Mouse (Mus musculus): ENCODE data around the gene Ulk4.

The Ulk4 gene

DNA sequence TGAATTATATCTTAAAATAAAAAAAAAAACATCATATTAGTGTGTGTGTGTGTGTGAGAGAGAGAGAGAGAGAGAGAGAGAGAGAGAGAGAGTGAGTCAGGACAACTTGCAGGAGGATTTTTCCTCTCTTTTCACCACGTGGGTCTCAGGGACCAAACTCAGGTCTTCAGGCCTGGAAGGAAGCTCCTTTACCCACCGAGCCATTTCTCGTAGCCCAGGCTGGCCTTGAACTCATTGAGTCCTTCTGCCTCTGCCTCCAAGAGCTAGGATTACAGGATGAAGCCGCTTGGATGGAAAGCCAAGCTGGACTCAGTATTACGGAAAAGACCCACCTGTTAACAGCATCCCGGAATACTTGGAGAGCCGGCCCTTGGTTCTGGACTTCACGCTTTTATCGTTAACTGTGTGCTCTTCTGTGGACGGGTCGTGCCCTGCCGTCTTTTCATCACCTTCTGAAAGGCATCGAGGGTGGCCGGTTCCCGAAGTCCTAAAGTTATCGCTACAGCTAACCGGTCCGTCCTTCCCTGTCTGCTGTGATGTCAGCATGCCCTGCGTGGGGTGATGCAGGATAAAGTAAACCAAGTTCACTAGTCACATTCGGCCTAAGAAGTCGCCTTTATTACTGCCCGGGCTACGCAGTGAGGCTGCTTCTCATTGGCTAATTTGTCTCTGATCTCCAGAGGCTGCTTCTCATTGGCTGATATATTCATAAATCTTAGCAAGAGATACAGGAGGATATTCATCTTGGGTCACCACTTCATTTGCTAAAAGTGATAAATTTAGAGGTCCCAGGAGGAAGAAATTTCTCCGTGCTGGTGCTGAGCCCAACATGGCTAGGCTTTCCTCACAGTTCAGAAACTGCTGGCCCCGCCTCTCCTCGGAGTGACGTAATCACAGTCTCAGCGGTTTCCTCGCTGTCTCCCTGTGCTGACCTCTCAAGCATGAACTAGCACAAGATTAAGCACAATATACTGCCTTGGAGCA is 8.6 kb upstream of the Ulk4 start:
- ChIA-PET POLR2A (interaction anchor here in 3 of 4 experiments (0.7 to 2.7 kb wide), 16 partner anchors 10 to 476 kb away, joined by 3 to 11 read pairs (median 4); partner anchors contain the start of gene Trak1 (in 1 of the 3)), CTCF (interaction anchor here (0.6 to 5.2 kb wide), 25 partner anchors 12 to 1082 kb away, joined by 3 to 34 read pairs (median 3); no protein-coding TSS in a partner anchor)

DNA sequence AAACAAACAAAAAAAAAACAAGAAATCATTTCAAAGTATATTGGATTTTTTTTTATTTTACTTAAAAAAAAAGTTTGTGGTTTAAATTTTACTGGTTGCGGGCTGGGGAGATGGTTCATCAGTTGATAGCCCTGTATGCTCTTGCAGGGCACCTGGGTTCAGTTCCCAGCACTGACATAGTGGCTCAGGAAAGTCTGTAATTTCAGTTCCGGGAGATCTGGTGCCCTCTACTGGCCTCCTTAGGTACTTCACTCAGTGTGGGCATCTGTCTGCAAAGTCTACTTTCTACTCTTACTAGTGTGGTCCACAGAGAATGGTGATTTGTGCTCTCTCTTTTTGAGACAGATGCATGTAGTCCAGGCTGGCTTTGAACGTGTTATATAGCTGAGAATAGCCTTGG is 7.4 kb upstream of the Ulk4 start:
- ChIA-PET POLR2A (interaction anchor here in 3 of 4 experiments (0.8 to 2.7 kb wide), 12 partner anchors 13 to 87 kb away, joined by 3 to 11 read pairs (median 5); partner anchors contain the start of gene Trak1 (in 1 of the 3)), CTCF (interaction anchor here (0.7 to 5.2 kb wide), 17 partner anchors 32 to 1081 kb away, joined by 3 to 34 read pairs (median 4); no protein-coding TSS in a partner anchor)

- ChIA-PET POLR2A (interaction anchor here in 2 of 4 experiments (0.6 to 1.8 kb wide), 8 partner anchors 17 to 88 kb away, joined by 3 to 6 read pairs (median 4); no protein-coding TSS in a partner anchor), CTCF (interaction anchor here in 3 of 4 experiments (0.6 to 5.2 kb wide), 22 partner anchors 17 to 1310 kb away, joined by 3 to 34 read pairs (median 4); no protein-coding TSS in a partner anchor)
Measured at GRCm38 (mm10) chr9:121283620-121284185, 6.7 kb upstream of the Ulk4 start.

DNA sequence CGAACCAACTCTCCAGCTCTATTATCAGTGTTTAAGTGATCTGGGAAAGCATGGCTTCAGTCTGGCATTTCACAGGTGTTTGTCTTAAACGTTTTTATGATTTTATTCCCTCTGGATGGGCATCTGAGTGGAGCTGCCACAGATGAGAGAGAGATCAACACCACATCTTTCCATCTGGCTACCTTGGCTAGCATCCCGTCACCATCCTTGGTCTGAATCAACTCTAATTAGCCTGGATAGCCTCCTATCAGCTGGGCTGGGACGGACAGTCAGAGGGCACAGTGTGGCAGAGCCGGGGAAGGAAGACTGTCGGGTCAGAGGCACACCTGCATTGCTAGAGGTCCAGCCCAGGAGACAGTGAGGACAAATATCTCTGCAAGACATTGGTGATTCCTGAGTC is 4.9 kb upstream of the Ulk4 start:
- ChIA-PET POLR2A (interaction anchor here in 1 of 4 experiments (1.0 to 1.1 kb wide), 2 partner anchors 70 to 96 kb away, joined by 3 to 4 read pairs; no protein-coding TSS in a partner anchor), CTCF (interaction anchor here in 2 of 4 experiments (0.6 to 5.2 kb wide), 9 partner anchors 66 to 753 kb away, joined by 3 to 34 read pairs (median 4); no protein-coding TSS in a partner anchor)

- ChIA-PET CTCF (interaction anchor here in 2 of 4 experiments (0.6 to 1.5 kb wide), 5 partner anchors 92 to 710 kb away, joined by 3 to 6 read pairs (median 3); no protein-coding TSS in a partner anchor), POLR2A (interaction anchor here in 2 of 4 experiments (1.5 to 2.1 kb wide), 3 partner anchors 18 to 92 kb away, joined by 4 to 5 read pairs (median 4); partner anchors contain the start of gene Trak1 (in 1 of the 2))
Measured at GRCm38 (mm10) chr9:121279216-121279615, 2.2 kb upstream of the Ulk4 start.

GRCm38 (mm10) chr9:121276745-121277117 is 266 bp downstream of the Ulk4 start:
- CTCF ChIA-PET = interaction anchor here in 1 of 4 experiments (0.7 kb wide), 1 partner anchor 203 kb away, joined by 3 read pairs; no protein-coding TSS in a partner anchor
- POLR2A ChIA-PET = interaction anchor here in 3 of 4 experiments (0.7 to 1.6 kb wide), 4 partner anchors 27 to 108 kb away, joined by 3 to 7 read pairs (median 6); no protein-coding TSS in a partner anchor

- POLR2A ChIA-PET = interaction anchor here in 2 of 4 experiments (1.0 to 1.6 kb wide), 2 partner anchors 42 to 586 kb away, joined by 3 read pairs; no protein-coding TSS in a partner anchor
- CTCF ChIA-PET = interaction anchor here in 2 of 4 experiments (0.6 kb wide), 2 partner anchors 499 to 1171 kb away, joined by 3 to 4 read pairs; no protein-coding TSS in a partner anchor
Measured at GRCm38 (mm10) chr9:121271561-121271960, 5.4 kb downstream of the Ulk4 start.

GRCm38 (mm10) chr9:121271149-121271548 is 5.8 kb downstream of the Ulk4 start:
- ChIA-PET CTCF (interaction anchor here in 1 of 4 experiments (0.6 kb wide), 1 partner anchor 1171 kb away, joined by 4 read pairs; no protein-coding TSS in a partner anchor), POLR2A (no interaction called here)

- ChIA-PET POLR2A (interaction anchor here in 1 of 4 experiments (0.6 kb wide), 1 partner anchor 862 kb away, joined by 3 read pairs; no protein-coding TSS in a partner anchor), CTCF (interaction anchor here in 1 of 4 experiments (0.6 kb wide), 1 partner anchor 113 kb away, joined by 3 read pairs; no protein-coding TSS in a partner anchor)
Measured at GRCm38 (mm10) chr9:121265307-121265706, 11.7 kb downstream of the Ulk4 start.

GRCm38 (mm10) chr9:121257106-121257505 is 19.9 kb downstream of the Ulk4 start:
- CTCF ChIA-PET = no interaction called here

GRCm38 (mm10) chr9:121254761-121255160 is 22.2 kb downstream of the Ulk4 start:
- CTCF ChIA-PET = interaction anchor here in 1 of 4 experiments (0.5 kb wide), 1 partner anchor 1370 kb away, joined by 3 read pairs; no protein-coding TSS in a partner anchor

More at GRCm38 (mm10) chr9:121257106-121257505, 19.9 kb downstream of the Ulk4 start:
- POLR2A ChIA-PET = no interaction called here

DNA sequence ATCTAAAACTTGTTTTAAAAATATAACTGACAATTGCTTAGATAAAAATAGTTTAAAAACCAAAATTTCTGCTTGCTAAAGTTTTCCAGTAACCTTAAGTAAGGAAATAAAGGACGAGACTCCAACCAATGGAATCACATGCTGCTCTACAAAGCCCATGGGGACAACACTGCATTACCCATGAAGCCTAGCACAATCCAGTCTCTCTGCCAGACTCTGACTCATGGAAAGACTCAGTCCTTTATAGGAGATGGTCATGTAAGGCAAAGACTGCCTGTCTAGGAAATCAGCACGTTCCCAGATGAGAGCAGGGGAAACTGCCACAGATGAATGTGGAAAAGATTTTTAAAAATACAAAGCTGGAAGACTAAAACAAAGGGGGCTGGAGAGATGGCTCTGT is 23.0 kb downstream of the Ulk4 start:
- ChIA-PET CTCF (interaction anchor here in 1 of 4 experiments (0.5 kb wide), 1 partner anchor 1371 kb away, joined by 3 read pairs; no protein-coding TSS in a partner anchor), POLR2A (no interaction called here)

More at GRCm38 (mm10) chr9:121254761-121255160, 22.2 kb downstream of the Ulk4 start:
- POLR2A ChIA-PET = no interaction called here

DNA sequence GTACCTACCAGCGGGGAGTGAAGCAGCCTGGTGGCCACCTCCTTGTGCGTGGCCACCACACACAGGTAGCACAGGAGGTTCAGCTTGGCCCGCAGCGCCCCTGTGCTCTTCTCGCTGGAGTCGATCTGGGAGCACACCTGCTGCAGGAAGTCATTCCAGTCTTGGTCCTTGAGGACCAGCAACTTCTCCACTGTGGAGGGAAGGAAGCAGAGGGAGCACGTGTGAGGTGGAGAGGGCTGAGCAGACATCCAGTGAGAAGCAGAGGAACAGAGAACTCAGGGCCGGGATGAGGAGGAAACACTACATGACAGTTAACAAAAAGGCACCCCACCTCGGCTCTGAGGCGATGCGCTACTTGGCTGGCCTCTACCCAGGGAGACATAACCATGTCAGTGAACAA is 26.1 kb downstream of the Ulk4 start:
- ChIA-PET CTCF (interaction anchor here in 3 of 4 experiments (0.6 to 2.4 kb wide), 5 partner anchors 101 to 225 kb away, joined by 3 to 11 read pairs (median 7); no protein-coding TSS in a partner anchor), POLR2A (interaction anchor here in 2 of 4 experiments (0.6 to 0.8 kb wide), 2 partner anchors 32 to 63 kb away, joined by 3 read pairs; no protein-coding TSS in a partner anchor)

- CTCF ChIA-PET = interaction anchor here in 3 of 4 experiments (0.7 to 2.4 kb wide), 6 partner anchors 102 to 429 kb away, joined by 3 to 7 read pairs (median 3); no protein-coding TSS in a partner anchor
- POLR2A ChIA-PET = interaction anchor here in 2 of 4 experiments (0.5 to 0.7 kb wide), 2 partner anchors 25 to 222 kb away, joined by 6 to 7 read pairs; no protein-coding TSS in a partner anchor
Measured at GRCm38 (mm10) chr9:121249805-121250204, 27.2 kb downstream of the Ulk4 start.

- ChIA-PET CTCF (interaction anchor here in 3 of 4 experiments (0.9 to 2.4 kb wide), 4 partner anchors 126 to 226 kb away, joined by 3 to 7 read pairs (median 4); no protein-coding TSS in a partner anchor), POLR2A (no interaction called here)
Measured at GRCm38 (mm10) chr9:121247956-121248775, 28.8 kb downstream of the Ulk4 start.

DNA sequence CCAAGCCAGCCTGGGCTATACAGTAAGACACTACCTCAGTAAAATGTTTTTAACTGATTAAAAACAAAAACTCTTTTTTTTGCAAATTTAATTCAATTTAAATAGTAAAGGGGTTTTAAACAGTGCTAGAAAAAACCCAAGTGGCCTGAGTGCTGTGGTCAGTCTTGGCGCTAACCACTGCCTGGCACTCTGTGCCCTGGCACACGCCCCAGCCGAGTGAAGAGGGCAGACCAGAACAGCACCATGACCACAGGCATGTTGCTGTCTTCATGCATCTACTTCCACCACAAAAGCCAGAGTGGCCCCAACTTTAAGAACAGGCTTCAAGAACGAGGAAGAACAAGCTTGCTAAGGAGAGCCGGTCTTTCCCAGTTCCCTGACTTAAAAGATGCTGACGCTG is 29.9 kb downstream of the Ulk4 start:
- ChIA-PET POLR2A (interaction anchor here in 1 of 4 experiments (1.2 kb wide), 1 partner anchor 36 kb away, joined by 3 read pairs; no protein-coding TSS in a partner anchor), CTCF (interaction anchor here in 2 of 4 experiments (0.6 to 1.3 kb wide), 6 partner anchors 32 to 870 kb away, joined by 3 to 5 read pairs (median 3); no protein-coding TSS in a partner anchor)

DNA sequence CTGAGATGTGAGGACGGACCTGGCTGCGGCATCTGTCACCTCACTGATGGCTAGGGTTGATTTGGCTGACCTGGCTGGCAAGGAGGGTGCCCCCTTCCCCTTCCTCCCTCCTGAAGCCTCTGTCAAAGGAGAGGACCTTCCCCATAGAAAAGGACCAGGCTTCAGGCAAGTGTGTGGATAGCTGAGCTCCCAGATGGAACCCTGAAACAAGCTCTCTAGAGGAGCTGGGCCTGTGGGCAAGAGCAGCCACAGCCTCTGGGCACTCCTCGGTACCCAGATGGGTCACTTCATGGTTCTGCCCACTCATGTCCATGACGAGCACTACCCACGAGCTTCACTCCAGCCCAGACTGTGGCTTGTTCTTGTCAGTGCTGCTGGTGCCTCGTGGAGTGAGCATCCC is 34.7 kb downstream of the Ulk4 start:
- POLR2A ChIA-PET = no interaction called here
- CTCF ChIA-PET = interaction anchor here (0.6 to 3.0 kb wide), 12 partner anchors 24 to 987 kb away, joined by 3 to 23 read pairs (median 3); no protein-coding TSS in a partner anchor

Data from embryonic stem cell, embryonic (primary cell).